Mouse (Mus musculus) midbrain, embryonic 10.5 days (tissue): ENCODE data around the gene Sppl2c. TPM values are rescaled to one million over a fixed set of nuclear protein-coding genes. Genes with fewer than 3 reads are reported as not detected.
A peak's percentile ranks its signal among the peaks of the same experiment; 100 is the strongest.
"Not testable (repeated sequence)": the region's sequence is repeated elsewhere in the genome, so short reads cannot be mapped to it uniquely, and the experiment has no call there.

Experiments
- DNase-seq: peaks from one replicate; pipeline ENCODE4 v3.0.0-alpha.2; 2017; ENCODE audit warnings: low spot score
- H3K27ac ChIP-seq: fragments of 300-500 bp; sonication (generic); replicated peaks from 2 replicates; pipeline ENCODE4 v1.5.1; 2016; ENCODE audit warnings: mild to moderate bottlenecking
- H3K27me3 ChIP-seq: fragments of 300-500 bp; sonication (generic); 2 replicates; pipeline ENCODE4 v1.6.1; 2016; ENCODE audit warnings: low read depth, mild to moderate bottlenecking; ENCODE audit not compliant: poor library complexity, severe bottlenecking
- H3K36me3 ChIP-seq: fragments of 300-500 bp; sonication (generic); 2 replicates; pipeline ENCODE4 v1.6.1; 2016; ENCODE audit warnings: mild to moderate bottlenecking, moderate library complexity
- H3K4me1 ChIP-seq: fragments of 300-500 bp; sonication (generic); 2 replicates; pipeline ENCODE4 v1.6.1; 2016
- H3K4me3 ChIP-seq: fragments of 300-500 bp; sonication (generic); 2 replicates; pipeline ENCODE4 v1.5.1; 2016; ENCODE audit warnings: mild to moderate bottlenecking, moderate library complexity
- H3K9me3 ChIP-seq: fragments of 300-500 bp; sonication (generic); replicated peaks from 2 replicates; pipeline ENCODE4 v1.6.1; 2016; ENCODE audit warnings: mild to moderate bottlenecking
- WGBS: fragments of 180-500 bp; shearing (Covaris S2); methylation state at CpG from one replicate; pipeline ENCODE4 v1.1.7; 2016; 5-methylcytosine and 5-hydroxymethylcytosine counted together
- polyA plus RNA-seq: library from polyadenylated mRNA; unstranded; fragments of >200 nt; fragmentation: Nextera tagmentation; extraction: Ambion mirVana; gene quantifications from 2 replicates; pipeline ENCODE4 v1.2.1, GENCODE M21; 2016

Sppl2c gene
- polyA plus RNA-seq, 1 experiment from 2014 or later: not detected

DNA sequence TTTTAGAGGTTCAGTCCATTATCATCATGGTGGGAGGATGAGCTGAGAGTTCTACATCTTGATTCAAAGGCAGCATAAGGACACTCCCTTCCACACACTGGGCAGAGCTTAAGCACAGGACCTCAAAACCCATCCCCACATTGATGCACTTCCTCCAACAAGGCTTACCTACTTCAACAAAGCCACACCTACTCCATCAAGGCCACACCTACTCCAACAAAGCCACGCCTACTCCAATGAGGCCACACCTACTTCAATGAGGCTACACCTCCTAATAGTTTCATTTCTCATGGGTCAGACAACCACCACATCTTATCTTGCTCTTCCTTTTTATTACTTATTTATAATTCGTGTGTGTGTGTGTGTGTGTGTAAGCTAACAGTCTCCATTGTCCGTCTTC, 22.9 kb downstream of the Sppl2c start:
- Histone ChIP-seq H3K36me3 (no peaks in the 10 kb centered on the region), H3K27me3 (no peaks in the 10 kb centered on the region), H3K4me1 (no peaks in the 10 kb centered on the region), H3K27ac (no peak overlapping the region), H3K9me3 (no peaks in the 10 kb centered on the region), H3K4me3 (no peak overlapping the region)
- no peak for DNase-seq
- WGBS: 80% methylated on average over 3 of the region's 3 CpGs

GRCm38 (mm10) chr11:104211251-104211650, 25.1 kb downstream of the Sppl2c start:
- Histone ChIP-seq H3K4me1 (no peaks in the 10 kb centered on the region), H3K27ac (no peak overlapping the region), H3K27me3 (no peaks in the 10 kb centered on the region), H3K4me3 (no peak overlapping the region), H3K36me3 (no peaks in the 10 kb centered on the region), H3K9me3 (no peaks in the 10 kb centered on the region)
- WGBS: 88% methylated on average over 6 of the region's 6 CpGs
- DNase-seq: no peak

DNA sequence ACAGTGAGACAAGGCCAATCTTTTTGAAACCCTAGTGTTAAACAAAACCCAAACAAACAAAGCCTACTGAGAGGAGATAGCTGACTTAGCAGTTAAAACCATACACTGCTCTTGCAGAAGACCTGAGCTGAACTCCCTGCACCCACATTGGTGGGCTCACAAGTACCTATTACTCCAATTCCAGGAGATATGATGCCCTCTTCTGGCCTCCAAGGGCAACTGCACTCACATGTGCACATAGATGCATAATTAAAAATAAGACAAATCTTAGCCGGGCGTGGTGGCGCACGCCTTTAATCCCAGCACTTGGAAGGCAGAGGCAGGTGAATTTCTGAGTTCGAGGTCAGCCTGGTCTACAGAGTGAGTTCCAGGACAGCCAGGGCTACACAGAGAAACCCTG, 28.0 kb downstream of the Sppl2c start:
- not testable (repeated sequence) for H3K27me3 ChIP-seq, H3K36me3 ChIP-seq, H3K27ac ChIP-seq, H3K9me3 ChIP-seq, H3K4me3 ChIP-seq, H3K4me1 ChIP-seq, DNase-seq
- 96% methylated on average over 5 of the region's 5 CpGs for WGBS

GRCm38 (mm10) chr11:104218075-104218474, 31.9 kb downstream of the Sppl2c start:
- Histone ChIP-seq H3K27me3 (no peaks in the 10 kb centered on the region), H3K27ac (no peak overlapping the region), H3K4me1 (0 out of 2 replicates have a peak, but pooled peaks cover 3% of the 10 kb centered on the region), H3K9me3 (no peaks in the 10 kb centered on the region), H3K4me3 (no peak overlapping the region), H3K36me3 (no peaks in the 10 kb centered on the region)
- 85% methylated on average over 3 of the region's 3 CpGs for WGBS
- no peak for DNase-seq

DNA sequence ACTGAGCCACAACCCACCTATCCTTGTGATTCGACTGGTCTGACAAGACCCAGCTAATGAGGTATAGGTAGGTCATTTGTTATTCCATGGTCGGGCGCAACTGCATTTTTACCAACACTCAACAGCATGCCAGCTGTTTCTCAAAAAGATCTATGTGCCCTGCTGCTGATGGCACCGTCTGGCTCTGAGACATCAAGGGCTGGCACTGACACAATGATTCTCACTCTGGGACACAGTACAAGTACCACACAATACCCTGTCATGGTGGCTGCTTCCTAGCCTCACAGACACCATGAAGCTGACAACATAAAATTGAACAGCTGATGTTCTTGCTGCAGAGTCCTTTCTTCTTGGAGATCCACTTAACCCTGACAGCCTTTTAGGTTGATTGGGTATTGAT, 34.2 kb downstream of the Sppl2c start:
- WGBS: 84% methylated on average over 4 of the region's 4 CpGs

GRCm38 (mm10) chr11:104221751-104222150, 35.6 kb downstream of the Sppl2c start:
- no peak for DNase-seq
- H3K27me3 ChIP-seq: no peaks in the 10 kb centered on the region; the same call in 1 of the 2 replicates

More for the DNA sequence above, 34.2 kb downstream of the Sppl2c start:
- no peaks in the 10 kb centered on the region; the same call in 1 of the 2 replicates for H3K27me3 ChIP-seq
- H3K27ac ChIP-seq: no peak overlapping the region
- DNase-seq: no peak
- no peaks in the 10 kb centered on the region for H3K36me3 ChIP-seq
- H3K4me3 ChIP-seq: no peak overlapping the region
- H3K4me1 ChIP-seq: 0 out of 2 replicates have a peak, but pooled peaks cover 3% of the 10 kb centered on the region
- H3K9me3 ChIP-seq: no peaks in the 10 kb centered on the region

DNA sequence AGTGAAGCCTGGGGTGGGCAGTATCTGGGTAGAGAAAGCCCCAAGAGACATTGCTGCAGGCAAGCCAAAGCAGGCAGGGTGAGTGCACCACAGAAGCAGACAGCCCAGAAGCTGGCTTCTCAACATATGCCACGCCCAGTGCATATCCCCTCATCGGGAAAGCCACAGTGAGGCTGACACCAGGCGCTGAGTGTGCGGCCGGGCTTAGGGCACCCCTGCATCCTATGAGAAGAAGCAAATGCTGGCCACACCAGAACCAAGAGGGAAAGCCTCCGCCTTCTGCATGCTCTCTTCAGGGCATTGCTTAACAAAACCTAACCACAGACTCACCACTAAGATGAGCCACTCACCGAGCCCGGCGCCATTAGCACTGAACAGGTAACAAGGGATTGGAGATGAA, 37.2 kb downstream of the Sppl2c start:
- H3K27ac ChIP-seq: no peak overlapping the region
- H3K4me3 ChIP-seq: no peak overlapping the region
- no peak for DNase-seq
- H3K9me3 ChIP-seq: no peaks in the 10 kb centered on the region
- no peaks in the 10 kb centered on the region for H3K4me1 ChIP-seq
- H3K27me3 ChIP-seq: no peaks in the 10 kb centered on the region; the same call in 1 of the 2 replicates
- 87% methylated on average over 9 of the region's 9 CpGs for WGBS
- H3K36me3 ChIP-seq: no peaks in the 10 kb centered on the region

More at GRCm38 (mm10) chr11:104221751-104222150, 35.6 kb downstream of the Sppl2c start:
- WGBS: 79% methylated on average over 5 of the region's 5 CpGs
- 0 out of 2 replicates have a peak, but pooled peaks cover 3% of the 10 kb centered on the region for H3K4me1 ChIP-seq
- no peak overlapping the region for H3K4me3 ChIP-seq
- no peaks in the 10 kb centered on the region for H3K36me3 ChIP-seq
- H3K9me3 ChIP-seq: no peaks in the 10 kb centered on the region
- no peak overlapping the region for H3K27ac ChIP-seq

DNA sequence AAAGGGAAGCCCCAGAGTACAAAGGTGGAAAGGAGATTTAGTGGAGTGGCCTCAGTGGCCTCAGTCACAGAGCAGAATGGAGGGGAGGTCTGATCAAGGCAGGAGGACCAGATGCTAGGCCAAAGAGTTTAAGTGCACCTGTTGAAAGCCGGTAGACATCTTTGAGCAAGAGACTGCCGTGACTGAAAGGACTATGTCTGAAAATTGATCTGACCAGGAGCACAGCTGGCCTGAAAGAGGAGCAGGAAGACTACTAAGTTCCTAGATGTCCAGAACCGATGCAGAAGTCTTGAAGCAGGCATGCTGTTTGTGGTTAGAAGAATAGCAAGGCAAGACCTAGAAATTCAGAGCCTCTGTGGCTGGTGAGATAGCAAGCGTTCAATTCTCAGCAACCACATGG, 43.3 kb downstream of the Sppl2c start:
- Histone ChIP-seq H3K9me3 (no peaks in the 10 kb centered on the region), H3K4me1 (peaks cover 42% of the 10 kb centered on the region), H3K27me3 (peaks cover 48% of the 10 kb centered on the region), H3K4me3 (no peak overlapping the region), H3K27ac (no peak overlapping the region), H3K36me3 (no peaks in the 10 kb centered on the region)
- DNase-seq: no peak
- 83% methylated on average over 4 of the region's 4 CpGs for WGBS

DNA sequence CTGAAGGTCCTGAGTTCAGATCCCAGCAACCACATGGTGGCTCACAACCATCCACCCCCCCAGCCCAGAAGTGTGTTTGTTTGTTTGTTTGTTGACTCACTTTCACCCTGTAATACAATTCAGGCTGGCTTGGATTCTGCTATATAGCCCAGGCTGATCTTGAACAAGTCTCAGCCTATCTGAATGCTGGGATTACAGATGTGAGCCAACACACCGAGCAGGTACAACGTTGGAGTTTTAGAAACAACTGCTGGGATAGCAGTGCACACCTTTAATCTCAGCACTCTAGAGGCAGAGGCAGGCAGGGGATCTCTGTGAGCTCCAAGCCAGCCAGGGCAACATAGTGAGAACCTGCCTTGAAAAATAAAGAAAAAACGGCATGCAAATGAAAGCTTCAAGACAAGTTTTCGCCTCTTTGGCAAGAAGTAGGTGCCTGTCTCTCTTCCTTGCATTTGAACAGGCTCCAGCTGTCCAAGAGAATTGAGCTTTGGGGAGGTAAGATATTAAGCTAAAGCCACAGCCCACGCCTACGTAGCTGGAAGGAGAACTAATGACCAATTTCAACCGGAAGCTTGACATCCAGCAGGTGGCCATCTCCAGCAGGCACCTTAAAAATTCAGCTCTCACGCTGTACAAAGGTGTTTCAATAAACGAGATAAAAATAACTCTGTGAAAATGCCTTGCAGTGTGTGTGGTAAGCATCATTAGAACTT, 44.1 kb downstream of the Sppl2c start:
- H3K4me1 ChIP-seq: peaks cover 50% of the 10 kb centered on the region
- peak overlapping the region; percentile 73 for H3K4me3 ChIP-seq
- WGBS: 13% methylated on average over 9 of the region's 9 CpGs
- peak overlapping the region; percentile 91 for H3K27ac ChIP-seq
- peaks cover 57% of the 10 kb centered on the region for H3K27me3 ChIP-seq
- H3K9me3 ChIP-seq: no peaks in the 10 kb centered on the region
- H3K36me3 ChIP-seq: no peaks in the 10 kb centered on the region
- DNase-seq: peak; percentile 25

DNA sequence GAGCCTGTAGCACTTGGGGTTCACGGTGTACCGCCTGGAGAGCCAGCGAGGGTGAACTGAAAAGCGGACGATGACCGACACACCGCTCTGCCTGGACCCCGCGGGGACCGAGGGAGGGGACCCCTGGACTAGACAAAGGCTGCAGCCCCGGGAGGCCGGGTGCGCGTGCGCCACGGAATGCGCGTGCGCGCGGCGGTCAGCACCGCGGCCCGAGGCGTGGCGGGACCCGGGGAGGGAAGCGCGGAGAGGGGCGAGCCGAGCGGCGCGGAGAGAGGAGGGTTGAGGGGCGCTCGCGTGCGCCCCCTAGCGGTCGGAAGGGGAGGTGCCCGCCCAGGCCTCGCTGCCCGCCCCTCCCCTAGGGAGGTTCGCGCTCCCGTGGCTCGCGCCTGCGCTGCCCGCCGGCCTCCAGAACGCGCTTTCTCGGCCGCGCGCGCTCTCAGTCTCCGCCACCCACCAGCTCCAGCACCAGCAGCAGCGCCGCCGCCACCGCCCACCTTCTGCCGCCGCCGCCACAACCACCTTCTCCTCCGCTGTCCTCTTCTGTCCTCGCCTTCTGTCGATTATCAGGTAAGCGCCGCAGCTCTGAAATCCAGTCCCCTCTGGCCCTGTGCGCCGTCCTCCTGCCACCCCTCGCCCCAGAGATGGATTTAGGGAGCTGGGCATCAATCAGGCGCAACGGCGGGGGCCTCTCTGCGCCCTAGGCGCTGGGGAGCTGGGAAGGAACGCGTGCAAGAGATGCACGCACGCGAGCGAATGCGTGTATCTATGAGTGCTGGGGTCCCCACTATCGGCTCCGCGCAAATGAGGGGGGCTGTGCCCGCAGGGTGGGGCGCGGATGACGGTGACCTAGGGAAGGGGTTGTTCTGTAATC, 45.1 kb downstream of the Sppl2c start, which contains the start of gene Mapt:
Gene Mapt, plus strand, starts transcription at position 350 of the 871 bp plus-strand sequence.
- Histone ChIP-seq H3K4me3 (peak within 1 kb of the TSS; percentile 73), H3K4me1 (peaks cover 53% of the 10 kb centered on the region), H3K9me3 (no peaks in the 10 kb centered on the region), H3K36me3 (no peaks in the 10 kb centered on the region), H3K27ac (peak within 1 kb of the TSS; percentile 91), H3K27me3 (peaks cover 67% of the 10 kb centered on the region)
- under 1% methylated on average over 82 of the region's 94 CpGs for WGBS
- DNase-seq: peak; percentile 91

GRCm38 (mm10) chr11:104232141-104233061, 46.3 kb downstream of the Sppl2c start:
- DNase-seq: peak; percentile 64
- H3K4me3 ChIP-seq: peak overlapping the region; percentile 73
- H3K9me3 ChIP-seq: no peaks in the 10 kb centered on the region
- H3K36me3 ChIP-seq: no peaks in the 10 kb centered on the region
- peaks cover 59% of the 10 kb centered on the region for H3K4me1 ChIP-seq
- peaks cover 78% of the 10 kb centered on the region for H3K27me3 ChIP-seq
- peak overlapping the region; percentile 52; the same call in 1 of the 2 replicates for H3K27ac ChIP-seq
- WGBS: under 1% methylated on average over 72 of the region's 72 CpGs

GRCm38 (mm10) chr11:104233101-104233500, 47.0 kb downstream of the Sppl2c start:
- peak overlapping the region; percentile 73 for H3K4me3 ChIP-seq
- no peaks in the 10 kb centered on the region for H3K9me3 ChIP-seq
- H3K27ac ChIP-seq: peak overlapping the region; percentile 52; the same call in 1 of the 2 replicates
- H3K4me1 ChIP-seq: peaks cover 59% of the 10 kb centered on the region
- DNase-seq: peak; percentile 23
- H3K36me3 ChIP-seq: no peaks in the 10 kb centered on the region
- WGBS: 0% methylated on average over 10 of the region's 10 CpGs
- peaks cover 85% of the 10 kb centered on the region for H3K27me3 ChIP-seq
